Mouse (Mus musculus) CH12.LX (cell line): Measurements from ENCODE around the gene Ndufb4. TPM values are rescaled to one million over a fixed set of nuclear protein-coding genes. Genes with fewer than 3 reads are reported as not detected.

Source experiments
- DNase-seq: peaks from one replicate; pipeline ENCODE4 v3.0.0-alpha.2; 2013; ENCODE audit errors: extremely low read depth
- H3K27ac ChIP-seq: 2 replicates; pipeline ENCODE4 v1.5.1; 2012; ENCODE audit warnings: low read depth, mild to moderate bottlenecking, control low read depth, moderate library complexity; ENCODE audit not compliant: insufficient read depth
- H3K27me3 ChIP-seq: replicated peaks from 2 replicates; pipeline ENCODE3; 2012; ENCODE audit warnings: inconsistent platforms
- H3K36me3 ChIP-seq, 2 experiments: replicated peaks in 1 of 2; 2 replicates each; pipeline versions ENCODE3 to v1.6.1; 2012; ENCODE audit warnings: inconsistent platforms in 1 of 2, low read length in 1 of 2, mild to moderate bottlenecking in 1 of 2, mixed read lengths in 1 of 2, moderate library complexity in 1 of 2; ENCODE audit not compliant: control insufficient read depth in 1 of 2, insufficient read depth in 1 of 2
- H3K4me1 ChIP-seq, 2 experiments: 2 replicates each; pipeline ENCODE4 v1.6.1; 2012; ENCODE audit warnings: inconsistent platforms in 1 of 2, moderate library complexity in 1 of 2; ENCODE audit not compliant: insufficient read depth in 2 of 2, control insufficient read depth in 1 of 2
- H3K4me2 ChIP-seq: 2 replicates; pipeline ENCODE4 v1.6.1; 2012; ENCODE audit warnings: low read depth, mild to moderate bottlenecking, control low read depth; ENCODE audit not compliant: poor library complexity, insufficient read depth, severe bottlenecking
- H3K4me3 ChIP-seq, 3 experiments: fragments of 150-350 bp in 1 of 3; sonication (generic) in 1 of 3; replicated peaks in 1 of 3; 2 replicates each; pipeline versions ENCODE3 to v1.5.1; 2011 to 2012; ENCODE audit warnings: low read depth in 2 of 3, low read length in 2 of 3, mild to moderate bottlenecking in 2 of 3, moderate library complexity in 2 of 3, control low read depth in 1 of 3, improper control_type of control experiment in 1 of 3, inconsistent platforms in 1 of 3, mixed read lengths in 1 of 3; ENCODE audit not compliant: poor library complexity in 1 of 3
- H3K79me2 ChIP-seq: replicated peaks from 2 replicates; pipeline ENCODE4 v1.6.1; 2012; ENCODE audit warnings: mild to moderate bottlenecking, moderate library complexity; ENCODE audit not compliant: control insufficient read depth, poor library complexity, insufficient read depth, severe bottlenecking; ENCODE audit errors: extremely low read depth
- H3K9ac ChIP-seq: 2 replicates; pipeline ENCODE4 v1.6.1; 2012; ENCODE audit warnings: low read depth, mild to moderate bottlenecking, control low read depth, moderate library complexity; ENCODE audit not compliant: insufficient read depth
- H3K9me3 ChIP-seq: replicated peaks from 2 replicates; pipeline ENCODE3; 2012; ENCODE audit warnings: low read length, inconsistent platforms, mixed read lengths
- CHD1 ChIP-seq: IDR thresholded peaks from 2 replicates; pipeline ENCODE4 v1.6.1; 2012; ENCODE audit warnings: low read depth, low read length, improper control_type of control experiment, inconsistent platforms
- CTCF ChIP-seq, 2 experiments: IDR thresholded peaks in 1 of 2; conservative IDR thresholded peaks in 1 of 2; 2 replicates each; pipeline ENCODE4 v1.5.1; 2011 to 2012; ENCODE audit warnings: low read depth in 2 of 2, low read length in 2 of 2, improper control_type of control experiment in 1 of 2, inconsistent platforms in 1 of 2, mild to moderate bottlenecking in 1 of 2, moderate library complexity in 1 of 2
- EP300 ChIP-seq: IDR thresholded peaks from 2 replicates; pipeline ENCODE4 v1.6.1; 2011; ENCODE audit warnings: low read length, improper control_type of control experiment
- GABPA ChIP-seq: IDR thresholded peaks from 2 replicates; pipeline ENCODE4 v1.6.1; 2012; ENCODE audit warnings: low read depth, low read length, improper control_type of control experiment, inconsistent platforms; ENCODE audit not compliant: insufficient replicate concordance
- HCFC1 ChIP-seq: IDR thresholded peaks from 2 replicates; pipeline ENCODE4 v1.6.1; 2012; ENCODE audit warnings: low read depth, mild to moderate bottlenecking, inconsistent platforms, low read length, improper control_type of control experiment
- IRF4 ChIP-seq: IDR thresholded peaks from 2 replicates; pipeline ENCODE4 v1.6.1; 2014; ENCODE audit warnings: low read depth, mild to moderate bottlenecking, inconsistent platforms, low read length, improper control_type of control experiment
- KAT2A ChIP-seq: IDR thresholded peaks from 2 replicates; pipeline ENCODE4 v1.6.1; 2012; ENCODE audit warnings: low read length, improper control_type of control experiment, inconsistent platforms; ENCODE audit not compliant: insufficient replicate concordance
- MAFK ChIP-seq: IDR thresholded peaks from 2 replicates; pipeline ENCODE4 v1.6.1; 2011; ENCODE audit warnings: low read length, improper control_type of control experiment; ENCODE audit not compliant: insufficient replicate concordance
- MAX ChIP-seq: IDR thresholded peaks from 2 replicates; pipeline ENCODE4 v1.6.1; 2011; ENCODE audit warnings: low read length, improper control_type of control experiment
- MEF2A ChIP-seq: IDR thresholded peaks from 2 replicates; pipeline ENCODE4 v1.6.1; 2014; ENCODE audit warnings: low read depth, mild to moderate bottlenecking, inconsistent platforms, low read length, improper control_type of control experiment, borderline replicate concordance
- MYC ChIP-seq: IDR thresholded peaks from 2 replicates; pipeline ENCODE4 v1.6.1; 2011; ENCODE audit warnings: low read depth, mild to moderate bottlenecking, improper control_type of control experiment, low read length
- NELFE ChIP-seq: IDR thresholded peaks from 2 replicates; pipeline ENCODE4 v1.6.1; 2011; ENCODE audit warnings: low read depth, low read length, improper control_type of control experiment
- NRF1 ChIP-seq: IDR thresholded peaks from 2 replicates; pipeline ENCODE4 v1.6.1; 2014; ENCODE audit warnings: low read depth, mild to moderate bottlenecking, inconsistent platforms, low read length, improper control_type of control experiment, moderate library complexity
- RAD21 ChIP-seq: IDR thresholded peaks from 2 replicates; pipeline ENCODE4 v1.6.1; 2011; ENCODE audit warnings: low read depth, mild to moderate bottlenecking, low read length, improper control_type of control experiment, moderate library complexity
- TBP ChIP-seq: conservative IDR thresholded peaks from 2 replicates; pipeline ENCODE4 v1.6.1; 2011; ENCODE audit warnings: low read depth, low read length, improper control_type of control experiment
- USF2 ChIP-seq: conservative IDR thresholded peaks from 2 replicates; pipeline ENCODE4 v1.6.1; 2011; ENCODE audit warnings: low read depth, low read length, improper control_type of control experiment
- ZKSCAN1 ChIP-seq: IDR thresholded peaks from 2 replicates; pipeline ENCODE4 v1.6.1; 2012; ENCODE audit warnings: low read depth, inconsistent platforms, low read length, improper control_type of control experiment, borderline replicate concordance
- ZNF384 ChIP-seq: IDR thresholded peaks from 2 replicates; pipeline ENCODE4 v1.6.1; 2012; ENCODE audit warnings: low read depth, low read length, improper control_type of control experiment, inconsistent platforms
- dilution Hi-C: fragments of 300-500 bp; cut with MboI; formaldehyde crosslinking; loops from 2 replicates; pipeline ENCODE4 v1.14.3; 2020; ENCODE audit warnings: low sequenced_read_pairs; ENCODE audit not compliant: extremely low pct_unique_long_range_greater_than_20kb, extremely low pct_ligation_motif_present
- in situ Hi-C: fragments of 300-500 bp; cut with MboI; formaldehyde crosslinking; loops from 3 replicates; pipeline ENCODE4 v1.14.3; 2019; ENCODE audit warnings: low sequenced_read_pairs, low pct_ligation_motif_present, low pct_unique_long_range_greater_than_20kb, mixed read lengths
- polyA plus RNA-seq: library from polyadenylated mRNA; unstranded; fragments of >175 nt; gene quantifications from 2 replicates; pipeline ENCODE4 v1.2.1, GENCODE M21; 2012; ENCODE audit warnings: low read depth; ENCODE audit not compliant: insufficient read length
- total RNA-seq, 2 experiments: library from RNA; depleted of rRNA; stranded (reverse); fragments of 300-350 nt in 1 of 2; fragments of >200 nt in 1 of 2; gene quantifications; 2 replicates each; pipeline ENCODE4 v1.2.3; 2012 to 2014

Ndufb4 gene
- total and polyA plus RNA-seq, 3 experiments, result 51.8 to 97.4 (median 70.7) TPM

DNA sequence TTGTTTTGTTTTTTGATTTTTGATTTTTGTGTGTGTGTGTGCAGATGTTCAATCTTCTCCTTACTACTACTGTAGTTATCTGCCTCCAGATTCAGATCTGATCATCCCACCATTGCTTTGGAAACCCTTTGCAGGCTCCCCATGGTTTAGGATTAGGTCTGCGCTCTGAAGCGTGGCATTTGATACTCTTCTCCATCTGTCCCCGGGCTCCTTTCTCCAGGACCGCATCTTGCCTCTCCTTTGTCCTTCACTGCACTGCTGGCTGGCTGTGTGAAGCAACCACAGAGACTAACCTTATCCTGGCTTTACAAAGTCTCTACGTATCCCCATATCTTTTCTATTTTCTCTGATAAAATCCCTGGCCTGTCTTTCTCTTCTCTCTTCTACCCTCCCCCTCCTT is 31.3 kb downstream of the Ndufb4 start:
- H3K79me2 ChIP-seq, result no peaks in the 10 kb centered on the region
- dilution Hi-C loops (no loop called here), in situ Hi-C loops (no loop called here)
- H3K36me3 ChIP-seq, result no peaks in the 10 kb centered on the region
- no peak overlapping the region for H3K4me3 ChIP-seq
- no peak overlapping the region for H3K9ac ChIP-seq
- no peaks in the 10 kb centered on the region for H3K9me3 ChIP-seq
- DNase-seq, result no peak
- H3K27ac ChIP-seq, result no peak overlapping the region
- TF ChIP-seq CTCF (conservative IDR thresholded peaks at IDR 0.05 in 1 of 2, IDR thresholded peaks at IDR 0.05 in 1 of 2; ENCODE audit: low read depth in 2 of 2, low read length in 2 of 2) (no peak), MAFK (no peak), TBP (no peak), MYC (no peak), EP300 (no peak), KAT2A (no peak), HCFC1 (no peak), CHD1 (no peak), RAD21 (no peak), GABPA (no peak), ZNF384 (no peak), NRF1 (no peak)
- TF ChIP-seq, all 38 proteins: peak for 0
- no peaks in the 10 kb centered on the region for H3K4me1 ChIP-seq
- H3K27me3 ChIP-seq, result peaks cover 3% of the 10 kb centered on the region
- no peak overlapping the region for H3K4me2 ChIP-seq

GRCm38 (mm10) chr16:37622403-37622802 is 31.9 kb downstream of the Ndufb4 start:
- dilution Hi-C loops, result no loop called here
- peaks cover 3% of the 10 kb centered on the region for H3K27me3 ChIP-seq
- no peak for TF ChIP-seq USF2
- no peak for TF ChIP-seq CHD1
- no peak for TF ChIP-seq MAX
- no peak for TF ChIP-seq MEF2A
- TF ChIP-seq NELFE, result no peak
- no peak for TF ChIP-seq IRF4
- no peak for TF ChIP-seq MAFK
- no peak for TF ChIP-seq TBP
- no peak for TF ChIP-seq ZKSCAN1
- TF ChIP-seq, all 38 proteins: peak for 0
- in situ Hi-C loops, result no loop called here
- no peak overlapping the region for H3K4me3 ChIP-seq
- no peak for DNase-seq
- H3K9ac ChIP-seq, result no peak overlapping the region
- no peaks in the 10 kb centered on the region for H3K36me3 ChIP-seq
- no peaks in the 10 kb centered on the region for H3K79me2 ChIP-seq
- H3K4me1 ChIP-seq, result no peaks in the 10 kb centered on the region
- no peak overlapping the region for H3K4me2 ChIP-seq
- H3K27ac ChIP-seq, result no peak overlapping the region
- H3K9me3 ChIP-seq, result no peaks in the 10 kb centered on the region
